Mouse (Mus musculus) erythroblast, adult 5-6 weeks (primary cell): ENCODE measurements around the gene Ovch2. TPM values are rescaled to one million over a fixed set of nuclear protein-coding genes. Genes with fewer than 3 reads are reported as not detected.
"Not testable (repeated sequence)": the region's sequence is repeated elsewhere in the genome, so short reads cannot be mapped to it uniquely, and the experiment has no call there.

ENCODE experiments used
- ATAC-seq: replicated peaks from 2 replicates; pipeline ENCODE4 v1.8.0; 2016; ENCODE audit warnings: moderate number of reproducible peaks, mild to moderate bottlenecking, moderate TSS enrichment, inconsistent platforms; ENCODE audit not compliant: poor library complexity, low FRiP score, severe bottlenecking
- total RNA-seq, 2 experiments: library from RNA; stranded (forward) in 1 of 2; stranded (reverse) in 1 of 2; fragments of 150-400 nt in 1 of 2; fragments of 200-764, 138-1000 nt in 1 of 2; gene quantifications; 2 replicates each; pipeline versions ENCODE4 v1.2.3 to v1.2.4; 2015 to 2017; ENCODE audit warnings: low replicate concordance in 2 of 2

Ovch2 gene
- not detected in 2 replicates for total RNA-seq (2015; ENCODE audit: low replicate concordance)
- not detected in 2 replicates for total RNA-seq (2017; ENCODE audit: low replicate concordance)

DNA sequence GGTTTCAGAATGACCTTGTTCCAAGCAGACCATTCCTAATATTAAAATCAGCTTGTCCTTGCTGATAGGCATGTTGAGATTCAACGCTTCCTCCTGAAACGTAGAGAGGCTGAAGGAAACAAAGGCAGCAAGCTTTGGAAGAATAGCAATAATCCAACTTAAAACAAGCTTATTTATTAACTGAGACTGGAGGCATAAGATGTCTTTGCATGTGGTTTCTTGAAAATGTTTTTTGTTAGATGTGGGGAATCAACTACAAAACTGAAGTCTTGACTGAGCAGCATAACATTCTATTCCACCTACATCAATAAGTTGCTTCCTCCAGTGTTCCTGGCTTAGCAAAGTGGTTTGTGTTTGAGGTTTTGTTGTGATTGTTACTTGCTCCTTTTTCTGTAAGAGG lies at the start of gene Ovch2:
Ovch2 (minus strand) TSS at position 101 of the 400 bp plus-strand sequence.
- ATAC-seq: no peak

DNA sequence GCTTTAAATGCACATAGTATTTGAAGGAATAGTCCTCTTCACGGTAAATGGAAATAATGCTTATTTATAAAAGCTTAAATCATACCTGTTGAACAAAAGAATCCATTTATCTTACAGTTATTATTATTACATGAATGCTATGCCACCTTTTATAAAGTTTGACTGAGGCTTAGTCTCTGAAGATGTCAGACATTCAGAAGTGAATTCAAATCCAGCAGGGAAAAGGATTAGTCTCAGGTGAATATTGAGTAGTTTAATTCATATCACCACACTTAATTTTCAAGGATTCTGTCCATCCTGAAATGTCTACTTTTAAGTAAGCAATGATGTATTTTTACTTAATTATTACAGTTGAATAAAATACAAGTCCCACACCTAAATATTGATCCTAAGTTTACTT lies 46.4 kb upstream of the Ovch2 start, which contains the start of gene Olfr470:
Olfr470 (minus strand) TSS at position 101 of the 400 bp plus-strand sequence.
- not testable (repeated sequence) for ATAC-seq

DNA sequence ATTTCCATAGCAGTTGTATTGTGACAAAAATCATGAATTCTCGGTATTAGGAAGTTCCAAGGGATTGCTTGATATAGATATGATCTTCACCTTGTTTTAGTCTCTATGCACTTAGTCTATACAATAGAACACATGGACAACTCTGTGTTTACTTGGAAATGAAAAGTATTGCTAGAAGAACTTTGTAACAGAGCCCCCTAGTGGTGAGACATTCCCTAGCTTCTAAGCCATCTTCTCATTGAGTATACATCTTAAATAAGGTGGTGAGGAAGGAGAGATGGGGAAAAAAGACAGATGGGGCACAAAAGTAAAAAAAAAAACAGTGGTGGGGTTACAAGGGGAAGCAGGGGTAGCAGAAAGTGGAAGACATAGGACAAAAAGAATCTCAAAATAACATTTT lies 40.7 kb upstream of the Ovch2 start:
- no peak for ATAC-seq

DNA sequence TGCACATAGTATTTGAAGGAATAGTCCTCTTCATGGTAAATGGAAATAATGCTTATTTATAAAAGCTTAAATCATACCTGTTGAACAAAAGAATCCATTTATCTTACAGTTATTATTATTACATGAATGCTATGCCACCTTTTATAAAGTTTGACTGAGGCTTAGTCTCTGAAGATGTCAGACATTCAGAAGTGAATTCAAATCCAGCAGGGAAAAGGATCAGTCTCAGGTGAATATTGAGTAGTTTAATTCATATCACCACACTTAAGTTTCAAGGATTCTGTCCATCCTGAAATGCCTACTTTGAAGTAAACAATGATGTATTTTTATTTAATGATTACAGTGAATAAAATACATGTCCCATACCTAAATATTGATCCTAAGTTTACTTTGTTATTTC lies 24.4 kb upstream of the Ovch2 start, which contains the start of gene Olfr469:
Olfr469 (minus strand) TSS at position 101 of the 400 bp plus-strand sequence.
- not testable (repeated sequence) for ATAC-seq

DNA sequence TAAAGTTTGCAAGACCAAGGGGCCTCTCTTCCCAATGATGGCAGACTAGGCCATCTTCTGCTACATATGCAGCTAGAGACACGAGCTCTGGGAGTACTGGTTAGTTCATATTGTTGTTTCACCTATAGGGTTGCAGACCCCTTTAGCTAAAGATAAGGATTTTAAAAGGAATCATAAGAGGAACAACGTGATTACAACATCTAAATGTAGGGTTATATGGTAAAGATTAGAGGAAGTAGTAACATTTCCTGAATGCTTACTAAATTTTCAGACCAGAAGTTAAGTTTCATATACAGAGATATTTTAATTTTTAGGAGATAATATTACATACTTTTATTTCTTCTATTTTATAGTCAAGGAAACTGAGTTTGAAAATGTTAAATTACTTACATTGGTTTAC lies 22.9 kb upstream of the Ovch2 start:
- ATAC-seq: not testable (repeated sequence)

DNA sequence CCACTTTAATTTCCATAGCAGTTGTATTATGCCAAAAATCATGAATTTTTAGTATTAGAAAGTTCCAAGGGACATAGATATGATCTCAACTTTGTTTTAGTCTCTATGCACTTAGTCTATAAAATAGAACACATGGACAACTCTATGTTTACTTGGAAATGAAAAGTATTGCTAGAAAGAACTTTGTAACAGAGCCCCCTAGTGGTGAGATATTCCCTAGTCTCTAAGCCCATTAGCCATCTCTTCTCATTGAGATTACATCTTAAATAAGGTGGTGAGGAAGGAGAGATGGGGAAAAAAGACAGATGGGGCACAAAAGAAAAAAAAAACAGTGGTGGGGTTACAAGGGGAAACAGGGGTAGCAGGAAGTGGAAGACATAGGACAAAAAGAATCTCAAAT lies 18.4 kb upstream of the Ovch2 start:
- no peak for ATAC-seq

DNA sequence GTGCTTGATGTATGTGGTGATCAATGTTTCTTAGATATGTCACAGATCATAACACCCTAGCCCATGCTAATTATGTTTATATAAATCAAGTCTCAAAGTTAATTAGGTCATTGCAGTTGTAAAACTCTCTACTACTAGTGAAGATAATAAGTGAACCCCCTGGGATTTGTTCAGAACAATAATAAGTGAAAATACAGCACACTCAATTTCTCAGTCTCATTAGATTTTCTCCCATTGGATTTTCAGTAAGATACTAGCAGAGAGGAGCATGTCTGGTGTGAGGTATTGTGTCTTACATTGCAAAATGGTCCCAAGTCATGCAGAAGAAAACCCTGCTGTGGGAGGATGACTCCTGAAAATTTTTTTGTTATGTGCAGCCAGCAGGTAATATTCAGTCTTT lies 11.0 kb upstream of the Ovch2 start, which contains the start of gene Olfr467:
Olfr467 (plus strand) TSS at position 301 of the 400 bp plus-strand sequence.
- no peak for ATAC-seq

DNA sequence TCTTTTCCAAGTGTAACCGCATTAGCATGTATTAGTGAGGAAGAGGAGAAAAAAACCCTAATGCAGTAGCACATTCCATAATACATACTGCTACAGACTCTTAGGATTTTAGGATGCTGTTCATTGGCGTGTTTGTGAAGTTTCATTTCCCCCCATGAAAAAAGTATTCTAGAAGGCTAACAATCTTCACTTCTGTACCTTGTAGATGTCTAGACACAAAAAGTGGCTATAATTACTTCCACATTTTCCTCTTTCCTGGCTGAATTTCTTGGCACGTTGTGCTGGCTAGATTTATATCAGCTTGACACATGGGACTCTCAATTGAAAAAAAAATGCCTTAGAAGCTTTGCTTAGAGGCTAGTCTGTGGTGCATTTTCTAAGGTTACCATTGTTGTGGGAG lies 1.1 kb upstream of the Ovch2 start:
- ATAC-seq: no peak

DNA sequence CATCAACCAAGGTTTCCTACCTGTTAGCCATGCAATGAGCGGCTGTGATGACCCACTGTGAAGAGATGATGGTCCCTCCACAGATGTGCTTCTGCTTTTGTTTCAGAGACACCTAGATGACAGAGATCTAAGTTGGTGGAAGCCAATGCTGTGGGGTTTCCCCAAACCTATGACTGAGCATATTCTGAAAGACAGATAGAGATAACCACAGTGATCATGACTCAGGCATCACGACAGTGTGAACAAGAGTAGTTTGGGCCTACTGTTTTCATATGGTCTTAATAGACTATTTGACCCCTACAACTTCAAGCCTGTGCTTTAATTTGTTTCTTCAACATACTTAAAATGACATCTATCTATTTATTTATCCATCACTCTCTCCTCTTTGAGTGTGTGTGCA lies 4.5 kb downstream of the Ovch2 start:
- ATAC-seq: no peak

DNA sequence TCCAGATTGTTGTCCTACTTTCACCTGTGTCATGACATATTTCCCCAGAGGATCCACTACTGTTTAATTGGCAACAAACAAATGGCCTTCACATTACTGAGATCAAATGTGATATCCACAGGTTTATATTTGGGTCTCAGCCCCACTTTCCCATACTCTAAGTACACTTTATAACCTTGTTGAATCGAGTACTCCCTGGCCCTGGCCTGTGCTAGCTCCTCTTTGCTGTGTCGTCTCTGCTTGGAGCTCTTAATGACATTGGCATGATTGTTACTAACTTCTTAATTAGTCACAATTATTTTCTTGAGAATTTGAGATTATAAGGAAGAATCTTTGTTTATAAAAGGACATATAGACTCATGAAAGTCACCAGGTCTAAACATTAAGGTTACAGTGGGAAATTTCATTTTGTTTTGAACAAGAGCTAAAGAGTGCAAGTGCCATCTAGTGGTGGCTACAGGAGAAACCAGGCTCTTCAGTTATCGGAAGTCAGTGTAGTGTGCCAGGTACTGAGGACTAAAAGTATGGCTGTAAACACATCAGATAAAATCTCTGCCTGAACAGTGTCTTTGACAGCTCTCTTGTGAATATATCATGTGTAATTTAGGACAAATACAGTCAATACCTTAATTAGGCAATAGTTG lies 12.9 kb downstream of the Ovch2 start:
- ATAC-seq: no peak

DNA sequence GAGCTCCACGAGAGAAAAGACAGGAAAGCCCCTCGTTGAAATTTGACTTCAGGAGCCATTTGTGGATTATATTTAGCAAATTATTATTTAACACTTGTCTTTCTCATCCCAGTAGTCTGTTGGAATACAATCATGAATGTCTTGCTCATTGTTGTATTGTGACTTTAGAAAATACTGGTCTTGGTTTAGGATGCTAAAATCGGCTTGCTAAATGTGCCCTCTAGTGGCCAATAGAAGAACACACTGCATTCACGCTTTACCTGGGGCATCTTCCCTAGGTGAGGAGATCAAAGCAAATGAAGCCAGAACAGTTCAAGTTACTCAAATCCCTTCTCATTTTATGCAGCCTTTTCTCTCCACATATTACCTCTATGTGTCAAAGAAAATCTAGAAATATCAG lies 21.4 kb downstream of the Ovch2 start:
- no peak for ATAC-seq

DNA sequence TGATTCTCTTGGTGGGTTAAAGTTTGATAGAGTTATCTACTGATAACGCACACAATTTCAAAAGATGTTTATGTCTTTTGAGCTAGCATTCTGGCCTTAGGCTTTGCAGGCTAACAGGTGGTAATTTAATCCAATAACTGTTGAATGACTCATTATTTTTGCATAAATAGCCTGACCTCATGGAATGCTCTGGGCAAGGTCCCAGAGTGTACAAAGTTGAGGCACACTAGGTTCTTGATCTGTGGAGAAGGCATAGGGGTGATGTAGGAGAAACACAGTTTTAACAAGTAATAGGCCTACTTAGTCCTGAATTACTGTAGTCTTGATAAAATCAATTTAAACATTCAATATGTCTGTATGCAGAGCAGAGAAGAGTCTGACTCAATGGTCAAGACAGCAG lies 22.8 kb downstream of the Ovch2 start:
- ATAC-seq: no peak

DNA sequence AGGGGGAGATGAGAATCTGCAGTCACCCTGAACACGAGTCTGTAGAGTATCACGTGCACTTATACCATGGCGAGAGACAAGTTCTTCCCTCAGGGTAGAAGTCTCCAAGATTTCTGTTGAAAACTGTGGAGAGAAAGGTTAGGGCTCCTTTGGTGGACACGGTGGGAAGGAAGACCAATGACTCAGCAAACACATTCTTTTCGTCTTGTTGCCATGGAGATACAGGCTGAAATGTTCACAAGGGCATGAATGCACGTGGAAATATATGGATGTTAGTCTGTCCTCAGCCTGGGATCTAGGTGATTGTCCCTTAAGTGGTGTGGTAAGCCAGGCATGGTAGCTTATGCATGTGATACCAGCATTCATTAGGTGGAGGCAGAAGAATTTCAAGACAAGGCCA lies 30.2 kb downstream of the Ovch2 start:
- no peak for ATAC-seq

DNA sequence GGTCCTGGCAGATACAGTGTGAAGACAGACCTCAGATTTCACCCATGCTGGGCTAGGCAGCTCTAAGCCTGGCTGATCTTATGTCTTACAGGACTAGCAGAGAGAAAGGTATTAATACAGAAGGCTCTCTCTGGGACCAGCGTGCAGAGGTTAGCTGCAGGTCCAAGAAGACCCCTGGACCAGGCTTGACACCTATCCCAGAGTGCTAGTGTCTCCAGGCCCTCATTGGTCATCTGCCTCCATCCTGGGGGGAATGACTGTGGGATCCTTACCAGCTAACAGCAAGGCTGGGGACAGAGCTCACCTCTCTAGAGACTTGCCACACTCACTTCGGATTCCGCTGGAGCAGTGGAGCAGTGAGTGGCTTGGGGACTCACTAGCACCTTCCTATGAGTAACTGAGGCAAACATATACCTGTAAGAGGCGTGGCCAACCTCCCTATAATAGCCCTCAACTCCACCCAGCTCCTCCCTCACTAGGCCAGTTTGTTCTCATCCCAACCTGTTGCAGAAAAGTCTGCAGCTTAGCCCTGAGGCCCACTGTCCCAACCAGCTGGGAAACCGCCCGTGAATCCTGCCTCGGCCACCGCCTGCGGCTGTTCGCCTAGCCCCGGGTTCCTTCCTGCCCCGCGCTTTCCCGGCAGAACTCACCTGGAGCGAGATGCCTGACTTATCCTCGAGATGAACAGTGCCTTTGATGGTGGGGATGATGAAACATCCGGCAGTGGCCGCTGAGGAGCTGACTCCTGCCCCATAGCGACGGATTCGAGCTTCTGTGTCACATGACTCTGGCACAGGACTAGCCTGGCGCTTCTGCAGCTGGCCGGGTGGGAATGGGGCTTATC lies 43.5 kb downstream of the Ovch2 start, which contains the start of gene Cyb5r2:
Cyb5r2 (minus strand) TSS at position 725 of the 844 bp plus-strand sequence.
- ATAC-seq: no peak

DNA sequence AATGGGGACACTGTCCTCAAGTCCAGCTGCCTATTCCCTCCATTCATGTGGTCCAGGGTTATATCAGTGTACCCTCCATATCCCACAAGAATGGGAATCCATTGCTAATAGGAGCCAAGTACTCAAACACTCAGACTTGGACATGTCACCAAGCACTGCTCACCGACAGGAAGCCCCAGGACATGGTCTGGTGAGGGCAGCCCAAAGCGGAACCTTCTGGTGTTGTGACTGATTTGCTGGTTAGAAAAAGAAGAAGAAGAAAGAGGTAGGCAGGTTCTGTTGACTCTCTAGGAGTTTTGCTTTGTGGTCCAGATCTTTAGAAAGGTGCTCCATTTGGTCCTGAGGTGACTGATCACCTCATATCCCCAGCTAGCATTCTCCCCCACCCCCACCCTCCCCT lies 44.3 kb downstream of the Ovch2 start:
- no peak for ATAC-seq

DNA sequence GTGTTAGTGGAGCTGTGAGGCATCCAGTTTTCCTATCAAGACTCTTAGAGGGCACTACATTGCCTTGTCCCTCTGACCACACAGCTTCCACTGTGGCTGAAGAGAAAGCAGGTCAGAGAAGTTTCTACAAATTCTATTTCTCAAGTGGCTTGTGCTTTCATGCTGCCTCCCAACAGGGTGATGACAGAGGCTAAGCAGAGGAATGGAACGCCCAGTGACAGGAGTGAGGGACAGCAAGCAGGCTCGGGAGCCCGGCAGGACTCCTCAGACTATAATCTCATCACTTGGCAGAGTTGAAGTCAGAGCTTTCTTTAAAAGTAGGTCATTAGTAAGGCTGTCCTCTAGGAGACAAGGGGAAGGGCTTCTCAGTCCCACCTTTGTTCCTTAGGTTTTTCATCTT lies 45.1 kb downstream of the Ovch2 start:
- no peak for ATAC-seq

DNA sequence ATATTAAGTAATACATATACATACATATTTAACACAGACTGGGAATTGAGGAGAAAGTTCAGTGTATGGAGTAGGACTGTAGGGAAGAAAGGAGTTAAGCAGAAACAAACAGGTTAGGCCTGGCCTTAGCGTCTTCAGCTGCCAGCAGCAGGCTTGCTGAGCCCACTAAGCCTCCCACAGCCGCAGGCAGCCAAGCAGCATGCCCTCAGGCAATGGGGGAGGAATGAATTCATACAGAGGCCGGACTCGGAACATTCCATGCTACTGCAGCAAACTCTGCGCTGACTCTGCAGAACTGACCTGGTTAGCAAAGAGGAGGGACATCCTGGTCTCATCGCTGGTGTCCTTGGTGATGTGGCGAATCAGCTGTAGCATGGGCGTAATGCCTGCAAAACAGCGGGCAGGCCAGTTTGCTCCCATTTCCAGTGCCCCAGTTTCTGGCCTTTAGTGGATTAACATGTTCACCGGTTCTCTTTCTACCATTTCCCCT lies 48.9 kb downstream of the Ovch2 start:
- no peak for ATAC-seq

DNA sequence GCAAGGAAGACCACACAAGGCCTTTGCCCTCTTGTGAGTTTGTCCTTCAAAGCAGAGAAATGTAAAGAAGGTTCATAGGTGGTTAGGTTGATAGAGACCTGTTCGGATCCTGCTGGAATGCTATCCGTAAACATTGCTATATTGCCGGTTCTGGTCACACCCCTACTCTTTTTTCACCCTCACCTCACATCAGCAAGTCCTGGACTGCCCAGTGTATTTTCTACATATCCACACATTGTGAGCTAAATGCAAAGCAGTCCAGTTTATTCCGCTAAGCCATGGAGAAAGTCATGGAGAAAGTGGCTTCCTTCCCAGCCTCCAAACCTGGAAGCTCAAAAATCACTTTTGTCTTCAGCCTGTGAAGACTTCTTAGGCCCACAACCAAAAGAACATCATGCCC lies 51.3 kb downstream of the Ovch2 start:
- no peak for ATAC-seq

DNA sequence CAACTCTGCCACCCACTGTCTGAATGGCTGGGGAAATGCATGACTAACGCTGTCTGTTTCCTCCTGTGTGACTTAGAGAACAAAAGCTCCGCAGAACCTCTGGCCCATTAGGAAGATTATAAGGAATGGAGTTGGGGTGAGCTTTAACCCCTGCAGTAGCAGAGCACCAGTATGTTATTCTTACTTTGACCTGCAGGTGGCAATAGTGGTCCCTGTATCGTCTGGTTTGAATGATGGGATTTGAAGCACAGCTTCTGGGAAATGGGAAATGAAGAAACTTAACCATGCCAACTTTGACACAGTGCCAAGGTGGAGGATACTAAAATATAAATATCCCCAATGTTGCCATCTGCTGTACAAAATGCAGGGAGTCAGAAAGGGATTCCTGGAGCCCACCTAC lies 51.7 kb downstream of the Ovch2 start:
- ATAC-seq: no peak

DNA sequence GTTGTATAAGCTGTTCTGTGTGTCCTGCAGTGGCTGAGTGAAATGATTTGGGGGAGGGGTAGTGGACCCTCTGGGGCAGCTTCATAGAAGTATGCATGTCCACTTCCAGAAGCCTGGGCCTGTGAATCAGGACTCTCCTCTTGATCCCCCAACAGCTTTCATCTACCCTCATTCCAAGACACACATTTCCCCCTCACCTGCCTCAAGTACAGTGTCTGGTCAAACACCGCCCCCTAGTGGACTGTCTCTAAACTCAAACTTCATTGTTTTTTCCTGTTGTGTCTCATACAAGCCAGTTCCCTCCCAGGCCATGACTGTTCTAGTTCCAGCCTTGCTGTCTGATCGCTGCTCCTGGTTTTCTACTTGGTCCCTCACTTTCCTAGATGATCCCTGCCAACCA lies 53.1 kb downstream of the Ovch2 start:
- ATAC-seq: no peak

DNA sequence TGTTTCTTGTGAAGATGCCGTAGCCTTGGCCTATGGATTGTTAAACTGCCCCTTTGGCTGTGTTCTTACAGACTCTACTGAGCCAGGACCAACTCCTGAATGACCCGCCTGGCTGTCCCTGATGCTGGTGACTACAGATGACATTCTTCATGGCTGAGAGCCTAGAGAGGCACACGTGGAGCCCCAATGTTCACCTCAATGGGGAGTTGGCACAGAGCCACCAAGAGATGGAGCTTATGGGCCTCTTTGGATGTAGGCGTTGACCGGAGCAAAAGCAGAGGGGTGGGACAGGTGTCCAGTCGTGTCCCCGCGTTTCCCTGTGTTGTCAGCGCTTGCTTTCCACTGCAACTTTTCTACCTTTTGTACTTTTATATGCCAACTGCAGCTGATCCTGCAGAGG lies 53.5 kb downstream of the Ovch2 start:
- no peak for ATAC-seq
